8 mouse cellular contexts compared by ENCODE assay signal in genomic region chr17:56583611-56584256, GRCm38 (mm10). TPM values are rescaled to one million over a fixed set of nuclear protein-coding genes. Genes with fewer than 3 reads are reported as not detected.
DNase-seq lines count a peak whose midpoint lies in the region; ATAC-seq and TF ChIP-seq lines count a peak whose summit lies in the region.

No protein-coding gene starts in this region.

- H3K4me1 ChIP-seq in embryonic facial prominence, embryonic 13.5 days: peaks cover 47% of the 10 kb centered on the region
- H3K4me1 ChIP-seq in heart, embryonic 14.5 days (ENCODE audit: control insufficient read depth in 2 of 2, insufficient read depth in 2 of 2, low read length in 2 of 2): peaks cover 11 to 39% of the 10 kb centered on the region in 2 experiments
- H3K4me1 ChIP-seq in stomach, postnatal 0 days (replicated peaks; ENCODE audit: control insufficient read depth, insufficient read depth): peaks cover 14% of the 10 kb centered on the region; the same call in 1 of the 2 replicates

- peak; percentile 38 to 51 for DNase-seq in kidney, adult 8-10 months
- no peak for DNase-seq in kidney, adult 18-20 months
- DNase-seq in Patski (ENCODE audit: low read depth, low spot score): no peak
- peak; percentile 46 to 56 for DNase-seq in layer of hippocampus, postnatal 10 days (ENCODE audit: low spot score in 2 of 2)
- DNase-seq in stomach, postnatal 0 days (ENCODE audit: low spot score): no peak

- H3K27ac ChIP-seq in embryonic facial prominence, embryonic 13.5 days: peak overlapping the region; percentile 93
- H3K27ac ChIP-seq in heart, embryonic 14.5 days (replicated peaks in 1 of 2; ENCODE audit: control insufficient read depth in 1 of 2, insufficient read depth in 1 of 2, low read depth in 2 of 2, low read length in 2 of 2): peak overlapping the region; percentile 76 to 96
- H3K27ac ChIP-seq in macrophage: peak overlapping the region; percentile 95
- H3K27ac ChIP-seq in stomach, postnatal 0 days (replicated peaks): peak overlapping the region; percentile 98

- H3K4me2 ChIP-seq in embryonic facial prominence, embryonic 13.5 days: peak overlapping the region; percentile 89
- peak overlapping the region; percentile 84 for H3K4me2 ChIP-seq in heart, embryonic 14.5 days (ENCODE audit: low read length)
- peak overlapping the region; percentile 86 for H3K4me2 ChIP-seq in stomach, postnatal 0 days (replicated peaks; ENCODE audit: low read depth)

- H3K79me2 ChIP-seq in macrophage (ENCODE audit: inconsistent target): peaks cover 88% of the 10 kb centered on the region

- no peaks in the 10 kb centered on the region for H3K9me3 ChIP-seq in embryonic facial prominence, embryonic 13.5 days
- no peaks in the 10 kb centered on the region for H3K9me3 ChIP-seq in heart, embryonic 14.5 days (ENCODE audit: control insufficient read depth, low read length)
- H3K9me3 ChIP-seq in stomach, postnatal 0 days (ENCODE audit: control insufficient read depth, low read length): no peaks in the 10 kb centered on the region

- peak; percentile 15 for ATAC-seq in Patski
- peak; percentile 11 for ATAC-seq in embryonic facial prominence, embryonic 13.5 days (ENCODE audit: insufficient number of reproducible peaks, insufficient read depth, low FRiP score, low TSS enrichment, low read depth)
- ATAC-seq in heart, embryonic 14.5 days (ENCODE audit: insufficient number of reproducible peaks, insufficient read depth, low FRiP score, low read depth): no peak
- ATAC-seq in stomach, postnatal 0 days (ENCODE audit: low FRiP score, low TSS enrichment): no peak

- H3K36me3 ChIP-seq in embryonic facial prominence, embryonic 13.5 days: peaks cover 66% of the 10 kb centered on the region
- peaks cover 69% of the 10 kb centered on the region for H3K36me3 ChIP-seq in heart, embryonic 14.5 days (ENCODE audit: control insufficient read depth, insufficient read depth, low read length)
- H3K36me3 ChIP-seq in macrophage (ENCODE audit: inconsistent target): peaks cover 39% of the 10 kb centered on the region
- peaks cover 13% of the 10 kb centered on the region; the same call in 1 of the 2 replicates for H3K36me3 ChIP-seq in stomach, postnatal 0 days (ENCODE audit: control insufficient read depth, insufficient read depth, low read length)

- CTCF ChIA-PET in Patski (lab: Charles Lee): no interaction called here

- WGBS in embryonic facial prominence, embryonic 13.5 days: 3% methylated on average over 33 of the region's 33 CpGs
- WGBS in heart, embryonic 14.5 days: under 1% methylated on average over 32 of the region's 33 CpGs
- under 1% methylated on average over 32 of the region's 33 CpGs for WGBS in macrophage (ENCODE audit: missing documents)
- under 1% methylated on average over 32 of the region's 33 CpGs for WGBS in stomach, postnatal 0 days

- no peaks in the 10 kb centered on the region for H3K27me3 ChIP-seq in Patski
- H3K27me3 ChIP-seq in embryonic facial prominence, embryonic 13.5 days: no peaks in the 10 kb centered on the region
- no peaks in the 10 kb centered on the region for H3K27me3 ChIP-seq in heart, embryonic 14.5 days (ENCODE audit: control insufficient read depth, insufficient read depth, low read length)
- H3K27me3 ChIP-seq in stomach, postnatal 0 days (ENCODE audit: control insufficient read depth, insufficient read depth, low read length): no peaks in the 10 kb centered on the region

- POLR2A ChIA-PET in Patski (lab: Charles Lee): interaction anchor here (1.2 to 2.8 kb wide), 2 partner anchors 10 to 30 kb away, joined by 3 to 10 read pairs; no protein-coding TSS in a partner anchor

- TF ChIP-seq EP300 in stomach, postnatal 0 days (optimal IDR thresholded peaks at IDR 0.05): no peak

- TF ChIP-seq CTCF in Patski (IDR thresholded peaks at IDR 0.05): no peak
- TF ChIP-seq CTCF in stomach, postnatal 0 days (IDR thresholded peaks at IDR 0.05; ENCODE audit: low read depth): no peak

- H3K4me3 ChIP-seq in embryonic facial prominence, embryonic 13.5 days: peak overlapping the region; percentile 90
- peak overlapping the region; percentile 64 to 95 for H3K4me3 ChIP-seq in heart, embryonic 14.5 days (ENCODE audit: control insufficient read depth in 1 of 2, insufficient read depth in 1 of 2, low read depth in 1 of 2, low read length in 2 of 2)
- H3K4me3 ChIP-seq in macrophage (ENCODE audit: inconsistent target): peak overlapping the region; percentile 97
- peak overlapping the region; percentile 89 for H3K4me3 ChIP-seq in stomach, postnatal 0 days (ENCODE audit: low read depth, low read length)

- peak overlapping the region; percentile 90 for H3K9ac ChIP-seq in embryonic facial prominence, embryonic 13.5 days
- peak overlapping the region; percentile 94 for H3K9ac ChIP-seq in heart, embryonic 14.5 days (ENCODE audit: low read length)
- H3K9ac ChIP-seq in stomach, postnatal 0 days (ENCODE audit: low read length): peak overlapping the region; percentile 97

- in situ Hi-C loops in Patski (cut with MboI; ENCODE audit: low pct_unique_long_range_greater_than_20kb): no loop called here

RNA-seq across cellular contexts. Expression of gene Safb2, which starts 0.7 kb away (rescaled TPM):
- polyA plus RNA-seq in Patski (2021): 127 TPM
- polyA plus RNA-seq in embryonic facial prominence, embryonic 13.5 days (2015; fragmentation: Nextera tagmentation; extraction: Ambion mirVana): 97.6 and 103 TPM in 2 replicates
- polyA plus RNA-seq in heart, embryonic 14.5 days (2014; fragmentation: Nextera tagmentation; extraction: Ambion mirVana): 36.5 and 43.5 TPM in 2 replicates
- 100 to 1,000 TPM; 122 to 141 TPM for total RNA-seq in layer of hippocampus, postnatal 10 days (2021)
- 1,000 to 10,000 TPM in 12 of 26 experiments, 100 to 1,000 TPM in 14; 543 to 1,311 (median 997) TPM for total RNA-seq in macrophage (2018; cell fraction: chromatin; rRNA removed)
- total RNA-seq in macrophage (2018; cell fraction: cytosol; rRNA removed): 10 to 100 TPM; 42.8 to 91.8 (median 57.7) TPM
- 100 to 1,000 TPM; 203 to 669 (median 359) TPM for total RNA-seq in macrophage (2018; cell fraction: nucleus; rRNA removed)
- 63.5 to 115 TPM (median 92.8 TPM) in 3 replicates for polyA plus RNA-seq in macrophage (2018)
- 25.4 and 28.8 TPM in 2 replicates for polyA plus RNA-seq in stomach, postnatal 0 days (2015; fragmentation: Nextera tagmentation; extraction: Ambion mirVana)

RNA-seq across cellular contexts. Expression of gene Safb, which starts 0.9 kb away (rescaled TPM):
- polyA plus RNA-seq in Patski (2021) (159 TPM), macrophage (2018) (51.7 to 66.4 TPM (median 57.5 TPM) in 3 replicates)
- 119 and 132 TPM in 2 replicates for polyA plus RNA-seq in embryonic facial prominence, embryonic 13.5 days (2015; fragmentation: Nextera tagmentation; extraction: Ambion mirVana)
- 52.9 and 58.9 TPM in 2 replicates for polyA plus RNA-seq in heart, embryonic 14.5 days (2014; fragmentation: Nextera tagmentation; extraction: Ambion mirVana)
- 100 to 1,000 TPM; 147 to 185 TPM for total RNA-seq in layer of hippocampus, postnatal 10 days (2021)
- 100 to 1,000 TPM; 163 to 415 (median 310) TPM for total RNA-seq in macrophage (2018; cell fraction: chromatin; rRNA removed)
- total RNA-seq in macrophage (2018; cell fraction: cytosol; rRNA removed): 10 to 100 TPM; 33.7 to 62.1 (median 47.7) TPM
- total RNA-seq in macrophage (2018; cell fraction: nucleus; rRNA removed): 100 to 1,000 TPM in 19 of 26 experiments, 10 to 100 TPM in 7; 70.9 to 178 (median 116) TPM
- polyA plus RNA-seq in stomach, postnatal 0 days (2015; fragmentation: Nextera tagmentation; extraction: Ambion mirVana): 34.7 and 38.6 TPM in 2 replicates

RNA-seq across cellular contexts. Expression of gene 2410015M20Rik, which starts 25.8 kb away (rescaled TPM):
- polyA plus RNA-seq in Patski (2021): 323 TPM
- polyA plus RNA-seq in embryonic facial prominence, embryonic 13.5 days (2015; fragmentation: Nextera tagmentation; extraction: Ambion mirVana): 254 and 258 TPM in 2 replicates
- polyA plus RNA-seq in heart, embryonic 14.5 days (2014; fragmentation: Nextera tagmentation; extraction: Ambion mirVana): 390 and 398 TPM in 2 replicates
- total RNA-seq in layer of hippocampus, postnatal 10 days (2021): 100 to 1,000 TPM; 137 to 175 TPM
- 10 to 100 TPM in 5 of 26 experiments, 1 to 10 TPM in 19, not detected in 2; 1.2 to 31.0 (median 4.7) TPM for total RNA-seq in macrophage (2018; cell fraction: chromatin; rRNA removed)
- 10 to 100 TPM; 42.1 to 95.9 (median 57.4) TPM for total RNA-seq in macrophage (2018; cell fraction: cytosol; rRNA removed)
- total RNA-seq in macrophage (2018; cell fraction: nucleus; rRNA removed): 10 to 100 TPM in 15 of 26 experiments, 1 to 10 TPM in 10, not detected in 1; 4.6 to 17.7 (median 11.9) TPM
- polyA plus RNA-seq in macrophage (2018): 47.7 to 86.1 TPM (median 67.9 TPM) in 3 replicates
- polyA plus RNA-seq in stomach, postnatal 0 days (2015; fragmentation: Nextera tagmentation; extraction: Ambion mirVana): 327 and 335 TPM in 2 replicates

RNA-seq across cellular contexts. Expression of gene Rpl36, which starts 29.5 kb away (rescaled TPM):
- polyA plus RNA-seq in Patski (2021) (1,365 TPM), macrophage (2018) (397 to 1,686 TPM (median 1,348 TPM) in 3 replicates)
- 1,916 and 1,978 TPM in 2 replicates for polyA plus RNA-seq in embryonic facial prominence, embryonic 13.5 days (2015; fragmentation: Nextera tagmentation; extraction: Ambion mirVana)
- polyA plus RNA-seq in heart, embryonic 14.5 days (2014; fragmentation: Nextera tagmentation; extraction: Ambion mirVana): 1,567 and 1,751 TPM in 2 replicates
- total RNA-seq in layer of hippocampus, postnatal 10 days (2021): 100 to 1,000 TPM; 454 to 456 TPM
- 100 to 1,000 TPM in 1 of 26 experiments, 10 to 100 TPM in 20, 1 to 10 TPM in 5; 4.7 to 256 (median 18.5) TPM for total RNA-seq in macrophage (2018; cell fraction: chromatin; rRNA removed)
- 1,000 to 10,000 TPM in 2 of 26 experiments, 100 to 1,000 TPM in 24; 425 to 1,090 (median 643) TPM for total RNA-seq in macrophage (2018; cell fraction: cytosol; rRNA removed)
- total RNA-seq in macrophage (2018; cell fraction: nucleus; rRNA removed): 100 to 1,000 TPM in 3 of 26 experiments, 10 to 100 TPM in 23; 16.5 to 120 (median 60.4) TPM
- 2,079 and 2,215 TPM in 2 replicates for polyA plus RNA-seq in stomach, postnatal 0 days (2015; fragmentation: Nextera tagmentation; extraction: Ambion mirVana)

RNA-seq across cellular contexts. Expression of gene Gm20219, which starts 29.5 kb away (rescaled TPM):
- polyA plus RNA-seq in Patski (2021) (1.5 TPM), macrophage (2018) (0.11 to 0.21 TPM in 2 of 3 replicates, not detected in the other)
- polyA plus RNA-seq in embryonic facial prominence, embryonic 13.5 days (2015; fragmentation: Nextera tagmentation; extraction: Ambion mirVana): 3.9 and 5.4 TPM in 2 replicates
- 0.16 and 0.58 TPM in 2 replicates for polyA plus RNA-seq in heart, embryonic 14.5 days (2014; fragmentation: Nextera tagmentation; extraction: Ambion mirVana)
- 1 to 10 TPM; 1.5 to 1.7 TPM for total RNA-seq in layer of hippocampus, postnatal 10 days (2021)
- total RNA-seq in macrophage (2018; cell fraction: chromatin; rRNA removed): 1 to 10 TPM in 22 of 26 experiments, under 1 TPM in 2, not detected in 2; 0.74 to 9.6 (median 2.5) TPM
- total RNA-seq in macrophage (2018; cell fraction: cytosol; rRNA removed): under 1 TPM in 13 of 26 experiments, not detected in 13; 0.11 to 0.45 (median 0.16) TPM
- 1 to 10 TPM in 25 of 26 experiments, not detected in 1; 1.5 to 8.4 (median 3.0) TPM for total RNA-seq in macrophage (2018; cell fraction: nucleus; rRNA removed)
- polyA plus RNA-seq in stomach, postnatal 0 days (2015; fragmentation: Nextera tagmentation; extraction: Ambion mirVana): 15.9 and 19.2 TPM in 2 replicates

Comparison
In these comparisons a context has a peak if more than half of its experiments do, and no peak if none do; other contexts are left out.
1. DNase-seq: peak in kidney, adult 8-10 months (2 of 2) and layer of hippocampus, postnatal 10 days (2 of 2); none in kidney, adult 18-20 months (single experiment), Patski (single experiment) and stomach, postnatal 0 days (single experiment).
2. ATAC-seq: peak in Patski (single experiment) and embryonic facial prominence, embryonic 13.5 days (single experiment); none in heart, embryonic 14.5 days (single experiment) and stomach, postnatal 0 days (single experiment).
3. Peak in every context shown above with its lines, with median percentiles within 50 percentile points of each other: H3K27ac ChIP-seq, H3K4me2 ChIP-seq, H3K4me3 ChIP-seq and H3K9ac ChIP-seq.